Mouse (Mus musculus): Measurements from ENCODE around the gene Pla2g3.

Gene Pla2g3

GRCm38 (mm10) chr11:3494857-3495256, 6.8 kb downstream of the Pla2g3 start:
- no peak for DNase-seq (ENCODE audit: low read depth)

GRCm38 (mm10) chr11:3495496-3495895, 7.4 kb downstream of the Pla2g3 start:
- no peak for DNase-seq (ENCODE audit: low read depth)

- DNase-seq (ENCODE audit: low read depth): no peak
These were observed 8.7 kb downstream of the Pla2g3 start for GRCm38 (mm10) chr11:3496756-3497155.

GRCm38 (mm10) chr11:3497296-3497695, 9.2 kb downstream of the Pla2g3 start:
- no peak for DNase-seq (ENCODE audit: low read depth)

GRCm38 (mm10) chr11:3502057-3502456, 14.0 kb downstream of the Pla2g3 start:
- no peak for DNase-seq (ENCODE audit: low read depth)

- no peak for DNase-seq (ENCODE audit: low read depth)
These were observed 14.5 kb downstream of the Pla2g3 start for GRCm38 (mm10) chr11:3502459-3503072.

- DNase-seq (ENCODE audit: low read depth): no peak
These were observed 15.9 kb downstream of the Pla2g3 start for GRCm38 (mm10) chr11:3503755-3504693.

GRCm38 (mm10) chr11:3508226-3508625, 20.1 kb downstream of the Pla2g3 start:
- no peak for DNase-seq (ENCODE audit: low read depth)

- peak; percentile 29 for DNase-seq (ENCODE audit: low read depth)
These were observed 21.3 kb downstream of the Pla2g3 start for GRCm38 (mm10) chr11:3509181-3510085.

- DNase-seq (ENCODE audit: low read depth): no peak
These were observed 22.2 kb downstream of the Pla2g3 start for GRCm38 (mm10) chr11:3510321-3510720.

GRCm38 (mm10) chr11:3513291-3513690, 25.2 kb downstream of the Pla2g3 start:
- no peak for DNase-seq (ENCODE audit: low read depth)

- peak; percentile 94 for DNase-seq (ENCODE audit: low read depth)
These were observed 26.5 kb downstream of the Pla2g3 start, which contains the start of gene Selenom for GRCm38 (mm10) chr11:3514529-3515054. TSS of gene Selenom (plus strand) at chr11:3514684.

- peak; percentile 41 for DNase-seq (ENCODE audit: low read depth)
These were observed 27.1 kb downstream of the Pla2g3 start for GRCm38 (mm10) chr11:3515216-3515615.

- no peak for DNase-seq (ENCODE audit: low read depth)
These were observed 27.6 kb downstream of the Pla2g3 start for GRCm38 (mm10) chr11:3515637-3516036.

GRCm38 (mm10) chr11:3516121-3516520, 28.0 kb downstream of the Pla2g3 start:
- DNase-seq (ENCODE audit: low read depth): no peak

- DNase-seq (ENCODE audit: low read depth): no peak
These were observed 29.1 kb downstream of the Pla2g3 start for GRCm38 (mm10) chr11:3516859-3517845.

GRCm38 (mm10) chr11:3517846-3518732, 30.0 kb downstream of the Pla2g3 start:
- no peak for DNase-seq (ENCODE audit: low read depth)

GRCm38 (mm10) chr11:3519051-3519726, 31.1 kb downstream of the Pla2g3 start:
- no peak for DNase-seq (ENCODE audit: low read depth)
